Mouse (Mus musculus) stomach, postnatal 0 days (tissue): Measurements from ENCODE around the gene L3hypdh.

Experiments used
- CTCF ChIP-seq: IDR thresholded peaks from 2 replicates; pipeline ENCODE4 v1.5.1; 2016; ENCODE audit warnings: antibody characterized with exemption, low read depth, mild to moderate bottlenecking, moderate library complexity
- EP300 ChIP-seq: optimal IDR thresholded peaks from 2 replicates; pipeline ENCODE3; 2016; ENCODE audit warnings: antibody characterized with exemption

DNA sequence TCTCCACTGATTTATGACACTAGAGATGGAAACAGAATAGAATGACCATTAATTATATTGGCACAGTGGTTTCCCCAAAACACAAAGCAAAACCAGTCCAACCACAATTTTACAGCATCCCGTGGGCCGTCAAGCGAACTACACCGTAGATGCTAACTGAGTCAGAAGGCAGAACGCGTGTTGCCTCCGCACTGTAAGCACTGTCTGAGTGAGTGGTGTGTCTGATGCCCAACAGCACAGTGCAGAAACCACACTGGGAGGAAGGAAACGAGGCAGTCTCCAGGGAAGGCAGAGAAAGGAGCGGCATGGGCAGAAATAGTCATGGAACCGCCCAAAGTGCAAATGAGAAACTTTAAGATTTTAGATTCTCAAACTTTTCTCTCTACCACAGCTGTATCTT is 44.0 kb upstream of the L3hypdh start:
- no peak for TF ChIP-seq CTCF
- TF ChIP-seq EP300, result no peak
